Mouse (Mus musculus): ENCODE measurements around the gene Aldoc.

The Aldoc gene

GRCm38 (mm10) chr11:78360789-78361131 is 38.0 kb downstream of the Aldoc start:
- DNase-seq (ENCODE audit: low read depth, low spot score), result no peak

GRCm38 (mm10) chr11:78363309-78364007 is 40.7 kb downstream of the Aldoc start:
- no peak for DNase-seq (ENCODE audit: low read depth, low spot score)

GRCm38 (mm10) chr11:78364103-78364502 is 41.3 kb downstream of the Aldoc start:
- DNase-seq (ENCODE audit: low read depth, low spot score), result no peak

DNA sequence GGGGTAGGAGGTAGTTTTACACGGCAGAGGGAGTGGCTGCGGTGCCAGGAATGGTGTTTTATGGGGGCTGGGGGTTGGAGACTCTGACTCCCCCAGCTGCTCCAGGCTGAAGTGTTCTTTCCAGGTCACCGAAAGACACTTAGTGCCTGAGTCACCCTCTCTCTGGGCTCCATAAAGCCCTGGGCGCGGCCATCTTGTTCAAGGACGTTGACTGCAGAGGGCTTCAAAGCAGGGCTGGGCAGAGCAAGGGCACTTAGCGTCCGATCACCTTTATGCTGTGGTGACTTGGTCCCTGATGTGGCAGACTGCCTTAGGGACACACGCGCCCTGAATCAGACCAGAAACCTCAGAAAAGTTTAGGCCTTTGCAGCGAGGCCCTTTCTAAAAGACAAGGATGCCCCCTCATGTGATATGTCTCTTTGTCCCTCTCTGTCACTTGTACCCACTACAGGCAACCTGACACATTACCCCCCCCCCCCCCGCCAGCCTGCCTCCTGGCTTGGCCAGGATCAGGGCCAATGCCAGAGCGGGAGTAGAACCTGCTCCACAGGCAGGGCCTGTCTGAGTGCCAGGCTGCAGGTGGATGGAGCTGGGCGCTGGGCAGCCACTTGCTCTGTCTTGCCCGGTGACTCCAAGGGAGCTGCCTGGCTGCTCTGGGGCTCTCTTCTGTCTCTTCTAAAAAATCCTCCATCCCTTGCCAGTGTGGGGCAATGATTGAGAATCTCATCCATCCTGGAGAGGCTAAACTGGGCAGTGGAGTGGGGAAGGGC is 44.9 kb downstream of the Aldoc start:
- no peak for DNase-seq (ENCODE audit: low read depth, low spot score)

DNA sequence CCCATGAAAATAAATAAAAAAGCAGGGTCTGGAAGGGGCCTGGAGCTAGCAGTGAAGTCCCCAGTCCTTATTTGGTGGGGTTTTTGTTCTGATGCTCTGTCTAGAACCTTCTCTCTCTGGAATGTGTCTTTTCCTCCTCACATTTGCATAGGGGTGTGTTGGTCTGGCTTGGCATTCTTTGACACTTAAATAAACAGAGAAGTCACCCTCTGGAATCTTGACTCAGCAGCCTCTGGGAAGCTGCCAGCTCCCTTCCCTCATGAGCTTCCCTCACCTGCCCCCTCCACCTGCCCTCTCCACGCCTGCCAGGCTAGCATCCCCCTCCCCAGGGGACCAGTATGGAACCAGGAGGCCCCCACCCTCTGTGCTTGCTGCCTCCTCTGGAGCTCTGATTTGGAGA is 47.6 kb downstream of the Aldoc start:
- DNase-seq (ENCODE audit: low read depth, low spot score), result no peak

DNA sequence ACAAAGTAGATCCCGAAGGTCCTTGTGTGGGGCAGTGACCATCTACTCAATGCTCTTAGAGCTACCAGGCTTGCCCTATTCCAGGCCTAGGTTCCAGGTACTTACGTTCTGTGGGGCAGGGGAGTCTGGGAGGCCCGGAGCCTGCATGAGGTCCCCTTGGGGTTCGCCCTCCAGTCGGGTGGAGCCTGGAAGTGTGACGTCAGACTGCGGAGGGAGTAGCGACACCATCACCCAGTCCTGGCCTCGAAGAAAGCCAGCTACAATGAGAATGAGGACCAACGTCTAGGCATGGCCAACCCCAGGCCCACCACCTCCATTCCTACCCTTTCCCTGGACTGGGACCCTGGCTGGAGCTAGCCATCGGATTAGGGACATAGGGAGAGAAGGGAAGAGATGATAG is 48.9 kb downstream of the Aldoc start:
- no peak for DNase-seq (ENCODE audit: low read depth, low spot score)

GRCm38 (mm10) chr11:78372166-78372565 is 49.4 kb downstream of the Aldoc start:
- DNase-seq (ENCODE audit: low read depth, low spot score), result no peak

DNA sequence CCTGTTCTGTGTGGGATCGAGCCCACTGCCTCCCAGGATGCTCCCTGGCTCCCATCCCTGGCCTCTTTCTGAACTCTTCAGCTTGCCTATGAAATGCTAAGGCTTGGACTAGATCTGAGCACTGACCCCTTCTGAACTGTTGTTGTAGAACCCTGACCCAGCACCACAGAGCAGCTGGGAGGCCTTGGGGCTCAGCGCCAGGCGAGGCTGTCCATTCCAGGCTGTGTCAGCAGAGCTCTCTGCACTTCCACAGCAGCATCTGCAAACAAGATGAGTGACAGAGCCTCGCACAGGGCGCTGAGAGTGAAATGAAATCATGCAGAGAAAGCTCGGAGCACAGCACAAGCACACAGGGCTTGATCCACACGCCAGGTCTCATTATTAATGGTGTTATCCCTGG is 49.8 kb downstream of the Aldoc start:
- no peak for DNase-seq (ENCODE audit: low read depth, low spot score)

- DNase-seq (ENCODE audit: low read depth, low spot score), result no peak
Measured at GRCm38 (mm10) chr11:78374147-78374546, 51.4 kb downstream of the Aldoc start.

Data from CD4-positive, CD25-positive, alpha-beta regulatory T cell, adult 2 months (primary cell).